Mouse (Mus musculus): ENCODE data around the gene Catsperd.

Catsperd gene

DNA sequence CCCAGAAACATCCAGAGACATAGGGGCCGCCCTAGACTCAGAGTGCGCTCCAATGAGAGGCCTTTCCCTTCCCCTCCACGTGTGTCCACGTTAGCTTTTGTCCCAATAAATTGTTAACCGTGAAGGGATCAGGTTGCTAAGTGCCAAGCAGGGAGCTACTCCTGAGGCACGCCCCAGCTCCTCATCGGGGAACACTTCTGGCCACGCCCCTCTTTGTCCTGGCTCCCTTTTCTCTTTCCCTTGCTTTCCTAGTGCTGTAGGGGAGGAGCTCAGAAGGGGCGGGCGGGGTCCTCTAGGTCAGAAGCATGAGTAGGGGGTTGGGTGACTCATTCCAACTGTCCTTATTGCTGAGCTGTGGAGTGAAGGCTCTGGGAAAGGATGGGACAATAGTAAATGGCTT, 36.4 kb downstream of the Catsperd start:
- DNase-seq (ENCODE audit: low read depth, low spot score): no peak

DNA sequence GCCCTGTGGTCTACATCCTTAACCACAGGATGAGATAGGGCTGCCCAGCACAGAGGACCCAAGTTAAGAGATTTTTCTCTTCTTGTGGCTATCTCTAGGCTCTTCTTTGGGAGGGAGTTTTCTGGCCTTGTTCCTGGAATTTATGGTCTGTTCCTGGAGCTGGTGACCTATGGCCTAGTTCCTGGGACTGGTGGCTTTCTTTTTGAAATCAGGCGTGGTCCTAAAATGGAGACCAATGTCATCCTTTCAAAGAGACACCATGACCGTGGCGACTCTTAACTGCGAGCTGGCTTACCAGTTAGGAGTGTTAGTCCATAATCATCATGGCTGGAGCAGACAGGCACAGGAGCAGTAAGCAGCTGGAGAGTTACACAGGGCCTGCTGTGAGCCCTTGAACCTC, 38.4 kb downstream of the Catsperd start:
- no peak for DNase-seq (ENCODE audit: low read depth, low spot score)

DNA sequence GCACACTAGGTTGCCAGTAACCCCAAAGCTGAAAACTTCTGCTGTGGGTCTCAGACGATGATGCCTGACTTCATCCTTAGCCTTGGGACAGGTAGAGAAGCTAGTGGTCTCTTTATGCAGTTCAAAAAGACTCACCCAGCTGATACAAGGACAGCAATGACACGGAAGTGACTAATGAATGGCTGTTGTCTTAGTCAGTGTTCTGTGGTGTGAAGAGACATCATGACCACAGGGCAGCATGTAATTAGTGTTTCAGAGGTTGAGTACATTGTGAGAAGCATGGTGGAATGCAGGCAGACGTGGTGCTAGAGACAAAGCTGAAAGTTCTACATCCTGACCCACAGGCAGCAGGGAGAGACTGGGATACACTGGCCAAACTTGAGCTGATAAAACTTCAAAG, 39.6 kb downstream of the Catsperd start:
- no peak for DNase-seq (ENCODE audit: low read depth, low spot score)

DNA sequence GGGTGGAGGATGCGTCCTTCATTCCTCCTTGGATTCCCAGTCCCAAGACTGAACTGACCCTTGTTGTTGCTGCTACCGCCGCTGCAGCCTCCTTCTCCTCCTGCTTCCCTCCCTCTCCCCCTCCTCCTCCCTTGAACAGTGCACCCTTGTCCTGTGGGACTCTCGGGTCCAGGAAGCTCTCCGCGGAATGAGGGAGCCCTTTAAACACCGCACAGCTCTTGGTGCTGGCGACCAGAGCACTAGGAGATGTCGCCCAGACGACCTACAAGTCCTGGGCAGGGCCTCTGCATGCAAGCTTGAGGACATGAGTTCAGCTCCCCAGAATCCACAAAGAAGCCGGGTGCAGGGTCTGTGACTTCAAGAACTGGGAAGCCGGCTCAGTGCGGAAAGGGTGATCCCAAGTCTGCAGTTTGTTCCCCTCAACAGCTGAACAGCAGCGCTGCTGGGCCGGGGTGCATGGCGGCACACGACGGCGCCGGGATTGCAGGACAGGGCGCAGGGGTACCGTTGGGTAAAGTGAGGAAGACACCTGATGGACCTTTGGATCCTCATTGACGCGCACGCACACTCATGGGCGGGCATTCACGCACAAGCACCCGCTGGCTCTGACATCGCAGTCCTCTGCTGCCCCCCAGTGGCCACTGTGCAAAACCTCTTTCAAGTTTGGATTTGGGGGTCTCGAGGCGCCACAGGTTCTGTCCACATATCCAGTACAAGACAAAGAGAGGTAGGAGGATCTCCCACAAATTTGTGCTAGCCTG, 40.6 kb downstream of the Catsperd start:
- peak; percentile 91 for DNase-seq (ENCODE audit: low read depth, low spot score)

DNA sequence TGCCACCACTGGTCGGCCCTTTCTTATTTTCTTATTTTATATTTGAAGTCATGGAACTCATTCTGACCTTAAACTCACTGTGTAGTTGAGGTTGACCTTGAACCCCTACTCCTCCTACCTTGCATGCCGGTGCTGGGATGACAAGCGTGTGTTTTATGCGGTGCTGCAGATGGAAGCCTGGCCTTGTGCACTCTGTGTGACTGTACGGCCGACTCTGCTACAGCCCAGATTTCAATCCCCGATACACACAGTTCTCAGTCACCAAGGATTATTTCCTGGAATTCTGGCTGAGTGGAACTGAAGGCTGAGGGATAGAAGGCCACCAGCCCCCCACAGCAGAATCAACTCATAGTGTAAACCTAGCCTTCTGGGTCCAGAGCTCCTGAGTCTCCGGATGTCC, 41.8 kb downstream of the Catsperd start:
- DNase-seq (ENCODE audit: low read depth, low spot score): no peak

DNA sequence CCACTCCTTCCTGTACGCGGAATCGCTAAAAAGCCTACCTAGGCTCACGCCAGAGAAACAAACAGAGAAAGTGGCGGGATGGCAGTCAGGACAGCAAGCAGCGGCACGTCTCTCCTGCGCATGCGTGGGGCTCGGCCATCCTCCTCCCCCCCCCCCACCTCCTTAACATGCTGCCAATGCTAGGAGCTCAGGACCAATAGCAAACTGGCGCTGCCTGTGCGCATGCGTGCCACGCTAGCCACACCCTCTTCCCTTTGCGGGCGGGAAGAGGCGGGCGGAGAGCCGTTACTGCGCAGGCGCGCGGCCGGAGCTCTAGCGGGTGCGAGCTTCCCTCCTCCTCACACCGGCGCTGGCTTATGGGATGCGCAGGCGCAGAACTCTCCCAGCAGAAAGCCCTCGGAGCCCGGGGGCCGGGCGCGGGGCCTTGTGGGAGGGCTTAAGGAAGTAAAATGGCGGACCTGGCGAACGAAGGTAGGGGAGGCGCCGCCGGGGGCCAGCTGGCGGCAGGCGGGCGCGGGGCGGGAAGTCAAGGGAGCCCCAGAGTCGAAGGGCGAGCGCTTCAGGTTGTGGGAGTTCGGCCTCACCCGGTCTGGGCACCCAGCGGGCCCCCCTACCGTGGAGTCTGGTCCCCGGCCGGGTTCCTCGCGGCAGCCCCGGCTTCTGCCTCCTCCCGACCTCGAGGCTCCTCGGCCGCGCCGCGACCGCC, 45.2 kb downstream of the Catsperd start, which contains the start of gene Ranbp3:
TSS of gene Ranbp3 (plus strand) at position 354 of the 706 bp plus-strand sequence.
- DNase-seq (ENCODE audit: low read depth, low spot score): peak; percentile 100

DNA sequence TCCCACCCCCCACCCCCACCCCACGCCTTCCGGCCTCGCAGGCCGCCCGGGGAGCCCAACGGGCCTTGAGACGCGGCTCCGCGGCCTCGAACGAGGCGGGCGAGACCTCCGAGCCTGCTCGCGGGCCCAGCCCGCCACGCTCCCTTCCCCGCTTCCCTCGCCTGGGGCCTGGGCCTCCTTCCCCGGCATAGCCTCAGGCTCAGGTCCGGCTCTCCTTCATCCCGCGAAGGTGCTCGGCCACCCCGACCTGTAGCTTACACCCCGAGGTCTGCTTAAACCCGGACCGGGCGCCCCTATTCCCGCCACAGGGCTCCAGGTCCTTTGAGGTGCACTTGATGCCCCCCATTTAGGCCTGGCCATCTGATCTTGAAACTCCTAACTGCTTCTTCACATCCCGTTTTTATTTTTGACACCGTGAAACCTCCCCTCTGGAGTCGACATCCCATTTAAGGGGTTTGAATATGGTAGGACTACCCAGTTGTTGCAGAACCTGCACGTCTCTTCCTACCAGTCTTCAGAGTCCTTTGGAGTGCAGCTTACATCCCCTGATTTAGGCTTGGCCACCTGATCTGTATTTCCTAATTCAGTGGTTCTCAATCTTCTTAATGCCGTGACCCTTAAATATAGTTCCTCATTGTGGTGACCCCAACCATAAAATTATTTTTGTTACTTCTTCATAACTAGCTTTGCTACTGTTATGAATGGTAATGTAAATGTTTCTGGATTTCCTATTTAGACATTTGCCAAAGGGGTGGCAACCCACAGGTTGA, 45.9 kb downstream of the Catsperd start:
- DNase-seq (ENCODE audit: low read depth, low spot score): no peak

DNA sequence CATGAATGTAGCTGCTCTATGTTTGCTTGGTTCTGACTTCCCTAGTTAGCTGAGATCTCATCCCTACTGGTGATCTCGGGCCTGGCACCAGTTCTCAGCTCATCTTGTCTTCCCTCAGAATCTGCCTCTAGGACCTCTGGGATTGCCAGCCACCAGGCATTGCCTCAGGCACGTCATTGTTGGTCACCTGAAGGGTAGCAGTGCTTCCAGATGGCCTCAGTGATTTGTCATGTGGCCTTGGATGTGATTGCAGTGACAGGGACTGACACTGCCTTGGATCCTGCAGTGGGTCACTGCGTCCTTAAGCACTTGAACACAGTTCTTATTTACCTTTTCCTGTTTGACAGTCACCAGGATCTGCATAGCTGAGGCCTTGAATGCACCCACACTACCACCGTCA, 53.8 kb downstream of the Catsperd start:
- DNase-seq (ENCODE audit: low read depth, low spot score): peak; percentile 49

DNA sequence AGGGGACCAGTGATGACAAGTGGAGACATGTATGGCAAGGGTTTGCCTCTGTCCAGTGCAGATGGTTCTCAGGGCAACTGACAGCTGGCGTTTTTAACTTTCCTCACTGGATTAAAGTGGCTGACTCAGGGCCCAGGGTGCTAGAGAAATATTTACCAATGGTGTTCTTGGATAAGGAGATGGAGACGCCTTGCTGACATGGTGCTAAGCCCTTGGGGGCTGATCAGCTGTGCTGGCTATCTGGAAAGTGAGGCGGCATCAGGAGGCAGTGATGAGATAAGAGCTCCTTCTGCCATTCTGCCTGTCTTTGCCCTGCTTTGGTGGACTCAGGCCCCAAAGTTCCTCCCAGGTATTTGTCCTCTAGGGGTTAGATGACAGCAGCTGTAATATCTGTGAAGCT, 54.9 kb downstream of the Catsperd start:
- DNase-seq (ENCODE audit: low read depth, low spot score): no peak

DNA sequence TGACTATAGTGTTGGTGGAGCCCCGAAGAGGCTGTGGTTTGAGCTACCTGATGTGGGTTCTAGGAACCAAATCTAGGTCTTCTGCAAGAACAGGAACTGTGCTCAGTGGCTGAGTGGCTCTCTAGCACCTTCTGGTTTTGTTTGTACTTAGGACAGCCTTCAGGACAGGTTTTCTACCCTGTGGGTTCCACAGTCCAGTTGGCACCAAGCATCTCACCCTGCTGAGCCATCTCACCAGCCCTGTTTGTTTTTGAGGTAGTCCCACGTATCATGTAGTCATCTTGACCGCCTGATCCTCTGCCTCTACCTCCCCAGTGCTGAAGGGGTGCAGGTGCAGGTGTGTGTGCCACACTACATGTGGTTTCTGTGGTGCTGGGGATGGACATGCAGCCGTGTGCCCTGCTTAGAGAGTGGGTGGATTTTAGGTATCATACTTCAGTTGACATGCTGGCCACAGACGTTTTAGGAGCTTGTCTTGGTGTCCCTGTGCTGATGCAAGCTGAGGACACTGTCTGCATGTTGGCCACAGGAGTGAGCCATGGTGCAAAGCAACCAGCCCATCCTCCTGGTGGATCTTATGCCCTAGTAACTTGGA, 55.7 kb downstream of the Catsperd start:
- DNase-seq (ENCODE audit: low read depth, low spot score): peak; percentile 46

DNA sequence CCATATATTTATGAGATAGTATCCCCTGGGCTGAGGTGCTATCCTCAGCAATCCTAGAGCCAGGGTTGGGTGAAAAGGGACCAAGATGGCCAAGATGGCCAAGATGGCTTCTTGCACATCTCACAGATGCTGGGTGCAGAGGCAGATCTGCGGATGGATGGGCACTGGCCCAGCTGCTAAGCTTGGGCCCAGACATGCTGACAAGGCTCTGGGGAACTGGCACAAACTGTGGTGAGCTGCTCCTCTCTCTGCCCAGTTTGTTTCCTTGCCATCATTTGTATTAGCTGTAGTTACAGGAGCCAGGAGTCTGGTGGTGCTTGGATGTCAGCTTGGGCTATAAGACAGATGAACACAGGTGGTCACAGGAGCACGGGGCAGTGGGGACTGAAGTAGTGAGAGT, 56.7 kb downstream of the Catsperd start:
- peak; percentile 49 for DNase-seq (ENCODE audit: low read depth, low spot score)

DNA sequence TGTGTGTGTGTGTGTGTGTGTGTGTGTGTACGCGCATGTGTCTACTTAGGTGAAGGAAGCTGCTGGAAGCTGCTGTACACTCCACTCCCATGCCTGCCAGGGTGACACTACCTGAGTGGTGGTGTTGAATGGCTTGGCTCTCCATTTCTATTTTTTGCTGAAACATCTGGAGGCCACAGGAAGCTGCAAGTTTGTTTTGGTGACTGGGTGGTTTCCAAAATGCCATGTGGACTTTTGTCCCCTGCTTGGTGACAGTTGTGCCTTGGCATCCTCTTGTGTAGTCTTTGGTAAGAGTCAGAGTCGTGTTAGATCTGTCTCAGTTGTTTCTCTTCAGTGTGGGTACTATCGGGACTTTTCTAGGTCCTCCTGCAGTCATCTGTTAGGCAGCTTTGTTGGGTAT, 58.9 kb downstream of the Catsperd start:
- no peak for DNase-seq (ENCODE audit: low read depth, low spot score)

DNA sequence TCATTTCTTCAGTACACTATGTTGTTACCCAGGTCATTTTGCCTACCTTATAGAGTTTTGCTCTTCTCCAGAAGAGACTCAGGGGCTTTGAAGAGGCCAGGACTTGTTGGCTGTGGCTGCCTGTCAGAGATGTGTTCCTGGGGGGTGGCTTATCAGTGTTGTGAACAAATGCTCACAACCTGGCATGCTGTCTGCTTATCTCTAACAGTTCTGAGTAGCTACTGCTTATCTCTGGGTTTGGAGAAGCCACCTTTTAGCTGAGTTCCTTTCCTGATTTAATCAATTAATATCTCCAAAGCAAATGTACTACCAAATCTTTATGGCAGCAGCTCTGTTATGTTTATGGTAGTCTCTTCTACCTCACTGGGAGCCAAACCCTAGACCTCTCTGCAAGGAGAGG, 60.1 kb downstream of the Catsperd start:
- no peak for DNase-seq (ENCODE audit: low read depth, low spot score)

DNA sequence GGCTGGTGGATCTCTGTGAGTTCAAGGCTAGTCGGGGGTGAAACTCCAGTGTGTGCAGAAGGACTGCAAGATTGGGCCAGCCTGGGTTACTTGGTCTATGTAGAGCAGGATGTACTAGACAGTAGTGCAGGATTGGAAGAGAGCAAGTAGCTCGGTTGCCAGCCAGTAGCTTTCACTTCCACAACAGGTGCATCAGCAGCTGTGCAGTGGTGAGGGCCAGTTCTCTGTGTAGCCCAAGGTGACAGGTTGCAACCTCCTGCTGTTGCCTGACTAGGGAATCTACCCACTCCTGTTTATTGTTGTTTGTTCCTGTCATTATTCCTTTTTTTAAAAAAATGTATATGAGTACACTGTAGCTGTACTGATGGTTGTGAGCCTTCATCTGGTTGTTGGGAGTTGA, 60.7 kb downstream of the Catsperd start:
- no peak for DNase-seq (ENCODE audit: low read depth, low spot score)

DNA sequence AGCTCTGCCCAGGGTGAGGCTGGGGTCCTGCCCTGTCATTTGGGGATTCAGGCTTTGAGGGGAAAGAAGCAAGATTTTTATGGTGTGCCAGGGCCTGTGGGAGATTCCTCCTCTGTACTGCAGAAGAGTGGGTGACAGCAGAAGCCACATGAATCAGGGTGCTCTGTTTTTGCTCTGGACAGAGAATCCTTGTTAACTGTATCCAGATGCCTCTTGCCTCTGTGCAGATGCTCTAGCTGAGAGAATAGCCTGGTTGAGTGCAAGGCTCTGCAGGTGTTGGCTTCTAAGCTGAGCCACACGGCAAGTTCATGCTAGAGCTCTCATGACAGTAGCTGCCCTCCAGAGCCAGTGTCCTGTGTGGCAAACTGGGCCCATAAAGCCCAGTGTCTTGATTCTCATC, 65.5 kb downstream of the Catsperd start:
- DNase-seq (ENCODE audit: low read depth, low spot score): peak; percentile 61

DNA sequence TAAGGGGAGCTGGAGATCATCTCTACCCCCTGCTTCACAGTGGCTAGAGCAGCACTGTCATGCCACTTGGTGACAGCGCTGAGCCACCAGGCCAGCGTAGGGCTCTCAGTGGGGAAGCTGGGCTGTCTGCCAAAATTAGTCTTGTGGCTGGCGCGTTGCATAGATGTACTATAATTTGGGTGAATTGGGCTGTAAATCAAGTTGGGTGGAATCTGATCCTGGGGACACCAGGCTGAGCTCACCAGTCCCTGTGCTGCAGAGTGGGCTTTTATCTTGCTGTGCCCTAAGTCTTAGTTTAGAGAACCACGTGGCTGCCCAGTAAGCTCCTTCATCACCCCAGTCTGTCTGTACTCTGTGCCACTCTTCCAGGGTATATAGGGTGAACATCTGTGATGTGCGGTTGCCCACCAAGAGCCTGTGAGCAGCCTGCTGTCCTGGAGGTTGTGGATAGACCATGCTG, 65.9 kb downstream of the Catsperd start:
- peak; percentile 95 for DNase-seq (ENCODE audit: low read depth, low spot score)

DNA sequence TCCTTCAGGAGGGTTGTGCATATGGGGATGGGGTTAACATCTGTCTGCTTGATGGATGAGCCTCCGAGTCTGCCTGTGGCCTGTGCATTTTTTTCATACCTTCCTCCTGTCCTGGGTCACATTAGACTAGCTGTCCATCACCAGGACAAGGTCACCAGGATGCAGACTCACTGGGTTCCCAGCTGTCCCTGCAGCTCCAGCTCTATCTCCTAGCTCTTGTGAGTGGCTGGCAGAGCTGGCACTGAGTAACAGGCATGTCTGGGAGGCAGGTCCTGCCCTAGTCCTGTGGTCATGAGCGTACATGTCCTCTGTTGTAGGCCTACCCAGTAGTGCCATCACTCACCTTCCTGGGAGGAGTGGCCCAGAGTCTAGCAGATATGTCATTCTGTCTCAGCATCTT, 72.5 kb downstream of the Catsperd start:
- no peak for DNase-seq (ENCODE audit: low read depth, low spot score)

DNA sequence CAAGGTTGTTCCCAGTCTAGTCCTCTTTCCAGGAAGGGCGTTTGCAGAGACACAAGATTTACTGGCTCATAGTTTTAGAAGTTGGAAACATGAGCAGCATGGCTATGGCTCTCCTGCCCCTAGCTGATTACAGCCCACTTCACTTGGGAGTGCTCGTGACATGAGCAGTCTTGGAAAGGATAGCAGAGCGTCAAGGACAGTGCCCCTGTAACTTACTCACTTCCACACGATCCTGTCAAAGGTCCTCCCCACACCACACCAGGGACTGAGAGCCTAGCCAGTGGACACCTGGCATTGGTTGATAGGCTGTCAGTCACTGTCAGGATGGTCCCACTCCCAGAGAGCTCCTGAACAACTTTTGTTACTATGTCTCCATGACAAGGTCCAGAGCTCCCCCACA, 75.1 kb downstream of the Catsperd start:
- DNase-seq (ENCODE audit: low read depth, low spot score): no peak

DNA sequence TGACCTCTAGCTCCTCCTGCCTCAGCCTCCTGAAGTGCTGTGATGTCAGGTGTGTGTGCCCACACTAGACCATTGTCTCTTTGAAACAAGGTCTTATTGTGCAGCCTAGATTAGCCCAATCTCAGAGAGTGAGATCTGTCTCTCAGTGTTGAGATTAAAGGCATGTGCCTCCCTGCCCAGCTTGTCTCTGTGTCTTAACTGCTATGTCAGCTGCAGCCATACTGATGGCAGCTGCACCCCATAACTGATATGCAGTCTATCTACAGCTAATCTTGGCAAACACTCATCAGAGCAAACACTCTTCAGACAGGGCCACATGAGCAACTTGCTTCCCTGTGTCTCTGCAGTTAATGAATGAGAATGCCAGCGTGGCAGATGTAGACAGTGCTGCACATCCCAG, 78.6 kb downstream of the Catsperd start:
- no peak for DNase-seq (ENCODE audit: low read depth, low spot score)

DNA sequence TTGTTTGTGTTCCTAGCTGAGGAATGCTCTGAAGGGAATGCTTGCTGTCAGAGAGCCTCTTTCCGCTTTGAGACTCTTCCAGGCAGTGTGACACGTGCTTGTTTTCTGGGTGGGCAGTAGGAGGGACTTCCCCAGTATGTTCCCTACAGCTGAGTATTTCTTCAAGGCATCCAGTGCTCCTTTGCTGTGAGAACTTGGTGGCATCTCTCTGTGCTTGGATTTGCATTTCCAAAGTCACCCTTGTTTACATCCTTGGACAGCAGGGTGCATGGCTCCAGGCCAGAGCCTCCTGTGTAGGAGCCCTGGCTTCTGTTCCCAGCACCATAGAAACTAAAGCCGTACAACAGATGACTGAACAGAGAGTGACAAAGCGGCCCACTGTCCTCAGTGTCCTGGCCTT, 80.7 kb downstream of the Catsperd start:
- DNase-seq (ENCODE audit: low read depth, low spot score): no peak

DNA sequence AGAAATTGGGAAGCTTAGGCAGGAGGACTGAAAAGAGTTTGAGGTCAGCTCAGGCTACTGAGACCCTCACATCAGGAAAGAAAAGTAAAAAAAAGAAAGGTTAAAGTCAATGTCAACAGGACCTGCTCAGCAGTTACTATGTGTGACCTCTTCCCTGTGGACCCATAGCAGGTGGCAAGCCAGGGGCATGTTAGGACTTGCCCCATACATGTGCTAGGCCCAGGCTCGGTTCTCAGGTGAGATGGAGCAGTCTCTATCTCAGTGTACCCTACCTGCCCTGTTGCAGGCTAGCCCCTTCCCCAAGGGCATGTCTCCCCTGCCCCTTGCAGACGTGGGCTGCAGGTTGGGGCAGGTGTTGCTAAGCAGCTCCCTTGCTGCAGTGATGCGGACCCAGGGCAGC, 81.8 kb downstream of the Catsperd start:
- no peak for DNase-seq (ENCODE audit: low read depth, low spot score)
